Mouse (Mus musculus) mouse embryonic stem cell (cell line): Measurements from ENCODE around the gene Lbhd1.
"Not testable (repeated sequence)": the region's sequence is repeated elsewhere in the genome, so short reads cannot be mapped to it uniquely, and the experiment has no call there.

Experiments used
- in situ Hi-C, 2 experiments: fragments of 300-500 bp; cut with MboI; formaldehyde crosslinking; loops; 1 replicate in 1 of 2; 3 replicates in 1 of 2; pipeline ENCODE4 v1.14.3; 2019 to 2020; ENCODE audit warnings: low sequenced_read_pairs in 2 of 2, low pct_unique_long_range_greater_than_20kb in 1 of 2, mixed read lengths in 1 of 2; ENCODE audit not compliant: unreplicated experiment in 1 of 2

Lbhd1 gene

DNA sequence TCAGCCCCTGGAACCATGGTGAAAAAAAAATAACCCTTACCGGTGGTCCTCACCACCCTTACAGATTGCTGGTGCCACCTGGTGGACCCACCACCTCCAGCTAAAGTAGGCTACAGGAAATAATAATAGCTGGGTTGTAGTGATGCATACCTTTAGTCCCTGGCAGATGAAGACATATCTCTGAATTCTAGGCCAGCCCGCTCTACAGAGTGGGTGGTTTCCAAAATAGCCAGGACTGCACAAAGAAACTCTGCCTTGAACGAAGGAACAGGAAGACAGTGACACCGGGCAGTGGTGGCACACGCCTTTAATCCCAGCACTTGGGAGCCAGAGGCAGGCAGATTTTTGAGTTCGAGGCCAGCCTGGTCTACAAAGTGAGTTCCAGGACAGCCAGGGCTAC, 19.3 kb upstream of the Lbhd1 start:
- in situ Hi-C loops: loop anchor here in 1 of 2 experiments (25.0 kb wide), 1 partner anchor 973 kb away; the partner anchor contains the start of gene Scgb2a2

DNA sequence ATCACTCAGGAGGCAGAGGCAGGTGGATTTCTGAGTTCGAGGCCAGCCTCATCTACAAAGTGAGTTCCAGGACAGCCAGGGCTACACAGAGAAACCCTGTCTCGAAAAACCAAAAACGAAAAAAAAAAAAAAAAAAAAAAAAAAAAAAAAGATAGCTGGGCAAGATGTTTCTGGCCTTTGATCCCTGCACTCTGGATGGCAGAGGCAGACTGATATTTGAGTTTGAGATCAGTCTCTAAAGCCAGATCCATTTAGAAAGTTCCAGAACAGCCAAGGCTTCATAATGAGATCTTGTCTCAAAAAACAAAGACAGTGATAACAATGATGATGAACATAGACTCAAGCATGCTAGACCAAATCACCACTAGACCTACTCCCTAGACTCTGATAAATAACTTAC, 13.2 kb upstream of the Lbhd1 start:
- in situ Hi-C loops: loop anchor here in 1 of 2 experiments (25.0 kb wide), 1 partner anchor 967 kb away; the partner anchor contains the start of gene Scgb2a2

DNA sequence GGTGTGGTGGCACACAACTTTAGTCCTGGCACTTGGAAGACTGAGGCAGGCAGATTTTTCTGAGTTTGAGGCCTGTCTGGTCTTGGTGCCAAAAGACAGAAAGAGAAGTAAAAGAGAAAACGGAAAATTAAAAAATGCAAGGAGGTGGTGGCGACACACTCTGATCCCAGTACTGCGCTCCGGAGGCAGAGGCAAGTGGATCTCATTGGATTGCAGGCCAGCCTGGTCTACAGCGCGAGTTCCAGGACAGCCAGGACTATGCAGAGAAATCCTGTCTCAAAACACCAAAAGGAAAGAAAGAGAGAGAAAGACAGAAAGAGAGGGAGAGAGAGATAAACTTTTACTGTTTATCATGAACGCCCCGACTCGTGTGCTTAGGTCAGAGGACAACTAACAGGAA, 12.7 kb upstream of the Lbhd1 start:
- in situ Hi-C loops: loop anchor here in 1 of 2 experiments (25.0 kb wide), 1 partner anchor 966 kb away; the partner anchor contains the start of gene Scgb2a2

DNA sequence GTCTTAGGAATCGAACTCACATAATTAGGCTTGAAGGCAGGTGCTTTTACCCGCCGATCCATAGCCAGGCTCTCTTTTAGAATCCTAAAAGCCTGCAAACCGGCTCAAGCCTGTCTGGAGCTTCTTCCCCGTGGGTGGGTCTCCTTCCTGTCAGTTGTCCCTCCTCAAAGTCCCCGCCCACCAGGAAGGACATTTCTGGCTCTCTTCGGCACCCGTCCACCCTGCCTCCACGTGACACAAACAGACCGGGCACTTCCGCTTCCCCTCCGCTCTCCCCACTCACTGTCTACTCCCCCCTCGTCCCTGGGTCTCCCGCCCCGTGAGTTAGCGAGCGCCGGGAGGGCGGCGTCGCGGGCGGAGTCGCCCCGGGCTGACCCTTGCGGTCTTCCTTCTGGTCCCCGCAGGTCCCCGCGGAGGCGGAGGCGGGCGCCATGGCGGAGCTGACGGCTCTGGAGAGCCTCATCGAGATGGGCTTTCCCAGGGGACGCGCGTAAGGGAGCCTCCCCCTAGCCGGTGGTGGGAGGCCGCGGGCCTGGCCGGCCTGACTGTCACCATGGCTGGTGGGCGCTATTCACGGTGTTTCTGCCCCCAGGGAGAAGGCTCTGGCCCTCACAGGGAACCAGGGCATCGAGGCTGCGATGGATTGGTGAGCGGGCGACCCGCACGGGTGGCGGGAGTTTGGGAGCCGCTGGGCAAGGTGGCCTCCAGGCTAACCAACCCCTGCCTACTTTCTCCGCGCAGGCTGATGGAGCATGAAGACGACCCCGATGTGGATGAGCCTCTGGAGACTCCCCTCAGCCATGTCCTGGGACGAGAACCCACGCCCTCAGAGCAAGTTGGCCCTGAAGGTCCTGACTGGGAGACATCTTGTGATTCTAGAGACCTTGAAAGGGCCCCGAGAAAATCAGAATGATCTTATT, 12.0 kb upstream of the Lbhd1 start, which contains the start of gene Ubxn1:
Gene Ubxn1 (plus strand): TSS at position 230 of the 920 bp plus-strand sequence.
- in situ Hi-C loops: loop anchor here in 1 of 2 experiments (25.0 kb wide), 1 partner anchor 966 kb away; the partner anchor contains the start of gene Scgb2a2

DNA sequence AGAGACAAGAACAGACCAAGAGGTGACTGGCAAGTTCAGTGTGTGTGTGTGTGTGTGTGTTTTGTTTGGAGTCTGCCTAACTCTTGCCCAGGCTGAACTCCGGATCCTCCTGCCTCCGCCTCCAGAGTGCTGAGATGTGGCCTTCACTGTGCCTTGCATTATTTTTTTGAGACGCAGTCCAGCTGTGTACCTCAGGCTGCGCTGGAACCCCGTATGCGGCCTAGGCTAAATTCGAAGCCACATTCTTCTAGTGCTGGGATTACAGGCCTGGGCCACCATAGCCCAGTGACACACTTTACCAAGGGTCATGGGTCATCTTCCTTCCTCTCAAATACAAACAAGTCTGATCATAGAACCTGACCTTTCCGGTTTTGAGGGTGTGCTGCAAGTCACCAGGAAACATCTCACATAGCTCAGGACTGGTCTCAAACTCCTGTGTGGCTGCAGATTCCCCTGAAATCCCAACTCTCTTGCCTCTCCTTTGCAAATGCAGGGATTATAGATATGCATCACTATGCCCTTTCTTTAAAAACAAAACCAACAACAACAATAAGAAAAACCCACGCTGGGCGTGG, 11.2 kb upstream of the Lbhd1 start:
- in situ Hi-C loops: loop anchor here in 1 of 2 experiments (25.0 kb wide), 1 partner anchor 965 kb away; the partner anchor contains the start of gene Scgb2a2

DNA sequence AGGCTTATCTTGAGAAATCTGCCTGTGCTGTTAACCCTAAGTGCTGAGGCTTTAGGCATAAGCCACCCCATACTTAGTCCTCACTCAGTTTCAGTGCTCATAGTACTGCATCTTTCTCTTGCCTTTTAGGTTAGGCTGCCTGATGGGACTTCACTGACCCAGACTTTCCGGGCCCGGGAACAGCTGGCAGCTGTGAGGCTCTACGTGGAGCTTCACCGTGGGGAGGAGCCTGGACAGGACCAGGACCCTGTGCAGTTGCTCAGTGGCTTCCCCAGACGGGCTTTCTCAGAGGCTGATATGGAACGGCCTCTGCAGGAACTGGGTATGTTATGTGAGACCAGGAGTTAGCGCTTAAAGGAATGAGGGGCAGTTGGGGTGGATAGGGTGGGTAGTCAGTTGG, 8.5 kb upstream of the Lbhd1 start:
- in situ Hi-C loops: no loop called here

DNA sequence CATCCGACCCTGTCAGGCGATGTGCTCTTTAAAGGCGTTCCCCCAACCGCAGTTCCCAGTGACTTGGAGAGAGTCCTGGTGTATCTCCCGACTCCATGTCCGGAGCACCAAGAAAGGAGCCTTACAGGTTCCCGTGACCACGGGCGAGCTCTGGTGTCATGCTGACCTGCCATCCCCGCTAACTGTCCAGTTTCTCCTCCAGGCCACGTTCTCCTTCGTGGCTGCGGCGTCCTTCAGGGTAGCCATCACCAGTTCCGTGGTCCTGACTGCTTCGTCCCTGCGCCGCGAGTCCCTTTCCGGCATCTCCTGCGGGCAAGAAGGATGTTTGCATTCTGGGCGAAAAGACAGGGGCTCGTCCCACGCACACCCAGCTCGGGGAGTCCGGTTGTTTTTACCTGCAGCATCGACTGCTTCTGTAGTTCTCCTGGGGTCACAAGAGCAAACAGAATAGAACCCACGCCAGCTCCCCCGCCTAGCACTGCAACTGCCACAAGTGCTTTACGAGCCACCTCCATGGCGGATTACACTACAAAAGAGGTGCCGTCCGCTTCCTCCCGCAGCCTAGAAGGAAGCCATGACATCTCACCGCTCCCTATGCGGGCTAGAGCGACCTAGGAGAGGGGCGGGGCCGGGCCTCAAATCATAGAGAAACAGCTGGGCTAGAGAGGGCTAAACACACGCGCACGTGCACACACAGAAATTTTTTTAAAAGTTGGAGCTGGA, 3.1 kb upstream of the Lbhd1 start, which contains the start of gene Uqcc3:
Gene Uqcc3 (minus strand): TSS at position 613 of the 723 bp plus-strand sequence.
- in situ Hi-C loops: no loop called here

DNA sequence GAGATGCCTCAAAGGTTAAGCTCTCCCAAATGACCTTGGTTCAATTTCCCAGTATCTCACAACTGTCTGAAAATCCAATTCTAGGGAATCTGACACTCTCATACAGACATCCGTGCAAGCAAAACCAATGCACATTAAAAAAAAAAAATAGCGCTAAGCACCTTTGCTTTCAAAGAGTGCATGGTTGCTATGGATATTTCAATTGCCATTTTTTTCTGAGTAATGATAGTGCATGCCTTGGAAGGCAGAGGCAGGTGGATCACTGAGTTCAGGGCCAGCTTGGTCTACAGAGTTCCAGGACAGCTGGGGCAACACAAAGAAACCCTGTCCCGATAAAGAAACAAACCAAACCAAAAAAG, 2.5 kb upstream of the Lbhd1 start:
- in situ Hi-C loops: no loop called here

DNA sequence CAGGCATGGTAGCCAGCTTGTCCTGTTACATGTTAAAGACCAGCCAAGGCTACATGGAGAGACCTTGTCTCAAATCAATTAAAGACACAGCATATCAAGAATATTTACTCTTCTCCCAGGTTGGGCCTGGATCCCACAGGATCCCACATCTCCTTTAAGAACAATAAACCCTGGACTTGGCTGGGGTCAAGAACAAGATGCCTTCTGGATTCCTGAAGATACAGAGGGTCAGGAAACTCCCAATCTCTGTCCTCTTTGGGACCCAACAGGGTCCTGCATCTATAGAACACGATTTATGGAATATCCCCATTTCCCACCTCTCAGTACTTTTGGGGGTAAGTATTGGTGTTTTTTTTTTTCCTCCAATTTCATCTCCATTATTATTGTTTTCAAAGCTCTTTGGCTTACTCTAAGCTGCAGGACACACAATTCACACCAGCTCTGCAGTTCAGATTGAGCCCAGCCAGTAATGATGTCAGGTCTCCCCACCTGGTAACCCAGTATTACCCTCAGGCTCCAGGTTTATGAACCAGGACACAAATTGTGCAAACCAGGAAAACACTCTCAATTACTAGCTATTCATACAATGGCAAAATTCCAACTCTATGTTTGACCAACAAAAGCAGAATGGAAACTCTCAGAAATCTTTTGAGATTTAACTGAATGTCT, 3.5 kb downstream of the Lbhd1 start:
- in situ Hi-C loops: no loop called here

DNA sequence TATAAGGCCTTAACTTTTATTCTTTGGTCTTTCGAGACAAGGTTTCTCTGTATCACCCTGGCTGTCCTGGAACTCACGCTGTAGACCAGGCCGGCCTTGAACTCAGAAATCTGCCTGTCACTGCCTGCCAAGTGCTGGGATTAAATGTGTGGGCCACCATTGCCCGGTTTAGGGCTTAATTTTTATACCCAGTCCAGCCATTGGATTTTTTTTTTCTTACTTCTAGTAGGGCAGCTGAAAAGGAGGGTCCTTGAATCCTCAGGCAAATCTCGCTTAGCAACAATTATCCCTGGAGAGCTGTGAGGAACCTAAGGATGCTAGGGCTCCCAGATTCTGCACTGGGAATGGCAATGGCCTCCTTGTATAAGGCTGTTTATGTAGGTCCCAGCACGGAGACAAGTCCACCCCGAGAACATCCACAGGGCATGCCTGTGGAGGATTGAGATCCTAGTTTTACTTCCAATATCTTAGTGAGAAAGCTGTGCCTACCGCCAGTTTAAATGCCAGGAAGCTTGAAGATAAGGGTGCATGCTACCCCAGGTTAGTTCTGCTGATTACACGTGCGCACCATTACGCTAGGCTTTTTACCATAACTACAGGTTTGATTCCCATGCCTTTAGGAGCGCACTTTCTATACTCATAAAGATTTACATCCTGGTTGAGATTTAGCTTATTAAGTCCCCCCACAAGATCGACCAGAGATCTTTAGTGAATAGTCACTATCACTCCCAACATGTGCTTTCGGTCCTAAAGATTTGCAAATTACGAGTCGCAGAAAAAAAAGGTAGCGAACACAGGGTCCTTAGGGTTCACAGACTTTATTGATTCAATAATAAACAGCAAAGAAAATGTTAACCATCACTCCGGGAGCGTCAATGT, 4.3 kb downstream of the Lbhd1 start:
- in situ Hi-C loops: no loop called here

DNA sequence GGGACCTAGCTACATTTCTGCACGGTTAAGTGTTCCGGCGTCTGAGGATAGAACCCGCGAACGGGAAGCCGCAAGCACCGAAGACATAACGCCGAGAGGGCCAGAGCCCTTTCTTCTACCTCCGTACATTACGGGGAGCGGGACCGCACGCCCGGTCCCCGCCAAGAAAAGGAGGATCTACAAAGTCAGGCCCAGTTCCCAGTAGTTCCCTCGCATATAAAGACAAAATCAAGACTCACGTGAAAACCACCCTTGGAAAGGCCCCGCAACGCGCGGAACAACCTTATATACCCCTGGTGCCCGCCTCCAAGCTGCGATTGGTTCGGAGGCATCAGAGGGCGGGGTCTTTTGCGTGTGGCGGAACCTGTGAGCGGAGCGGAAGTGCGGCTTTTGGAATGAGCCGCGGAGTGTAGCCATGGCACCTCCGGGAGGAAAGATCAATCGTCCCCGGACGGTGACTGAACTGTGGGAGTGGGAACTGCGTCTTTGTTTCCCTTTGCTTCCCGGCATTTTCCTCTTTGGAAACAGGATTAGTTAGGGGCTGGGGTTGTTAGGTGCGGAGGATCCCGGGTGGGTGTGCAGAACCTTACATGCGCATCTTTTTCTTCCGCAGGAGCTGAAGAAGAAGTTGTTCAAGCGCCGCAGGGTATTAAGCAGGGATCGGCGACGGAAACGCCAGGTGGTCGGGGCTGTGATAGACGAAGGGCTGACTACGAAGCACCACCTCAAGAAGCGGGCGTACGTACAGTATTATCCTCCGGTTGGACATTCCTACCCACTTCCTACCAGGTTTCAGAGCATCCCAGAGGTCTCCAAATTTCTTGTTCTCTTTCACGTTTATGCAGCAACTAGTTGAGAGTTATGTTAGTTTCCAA, 5.2 kb downstream of the Lbhd1 start, which contains the start of the genes 1810009A15Rik and Gm49416:
Gene 1810009A15Rik (plus strand): TSS at position 343 of the 875 bp plus-strand sequence.
Gene Gm49416 (plus strand): TSS at position 416 of the 875 bp plus-strand sequence.
- in situ Hi-C loops: no loop called here

DNA sequence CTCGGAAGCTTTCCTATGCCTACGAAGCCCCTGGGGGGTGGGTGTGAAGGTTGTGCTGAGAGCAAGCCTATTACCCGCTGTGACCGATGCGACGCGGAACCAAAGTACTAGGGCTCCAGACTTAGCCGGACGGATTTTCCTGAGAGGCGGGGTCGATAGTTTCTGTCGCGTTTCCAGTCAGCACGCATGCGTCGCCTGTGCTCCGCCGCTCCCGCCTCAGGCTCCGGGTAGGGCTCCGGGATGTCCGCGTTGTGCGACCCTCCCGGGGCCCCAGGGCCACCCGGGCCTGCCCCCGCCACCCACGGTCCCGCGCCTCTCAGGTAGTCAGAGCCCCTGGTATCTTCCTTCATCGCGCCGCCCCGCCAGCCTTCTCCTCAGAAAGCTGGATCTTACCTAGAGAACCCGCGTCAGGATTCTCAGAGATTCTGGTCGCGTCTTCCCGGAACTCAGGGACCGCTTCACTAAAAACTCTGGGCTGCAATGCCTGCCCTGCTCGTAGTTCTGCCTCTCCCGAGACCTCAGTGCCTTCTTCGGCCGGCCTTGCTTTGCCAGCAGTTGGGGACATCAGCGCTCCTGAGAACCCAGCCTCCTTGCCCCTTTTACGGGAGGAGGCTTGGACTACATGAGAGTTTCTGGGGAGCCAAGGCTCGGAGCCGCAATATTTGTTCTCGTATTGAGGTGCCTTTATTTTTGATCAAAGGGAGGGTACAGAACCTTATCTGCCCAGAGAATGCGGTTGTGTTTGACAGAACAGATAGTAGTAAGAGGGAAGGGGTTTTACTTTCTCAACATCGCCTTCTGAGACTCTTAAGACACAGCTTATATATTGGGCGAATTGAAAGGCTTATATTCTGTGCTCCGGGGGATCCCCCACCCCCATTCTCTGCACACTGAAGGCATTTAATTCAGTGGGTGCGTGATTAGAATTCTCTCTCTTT, 9.6 kb downstream of the Lbhd1 start, which contains the start of gene Ints5:
Gene Ints5 (plus strand): TSS at position 177 of the 938 bp plus-strand sequence.
- in situ Hi-C loops: no loop called here

DNA sequence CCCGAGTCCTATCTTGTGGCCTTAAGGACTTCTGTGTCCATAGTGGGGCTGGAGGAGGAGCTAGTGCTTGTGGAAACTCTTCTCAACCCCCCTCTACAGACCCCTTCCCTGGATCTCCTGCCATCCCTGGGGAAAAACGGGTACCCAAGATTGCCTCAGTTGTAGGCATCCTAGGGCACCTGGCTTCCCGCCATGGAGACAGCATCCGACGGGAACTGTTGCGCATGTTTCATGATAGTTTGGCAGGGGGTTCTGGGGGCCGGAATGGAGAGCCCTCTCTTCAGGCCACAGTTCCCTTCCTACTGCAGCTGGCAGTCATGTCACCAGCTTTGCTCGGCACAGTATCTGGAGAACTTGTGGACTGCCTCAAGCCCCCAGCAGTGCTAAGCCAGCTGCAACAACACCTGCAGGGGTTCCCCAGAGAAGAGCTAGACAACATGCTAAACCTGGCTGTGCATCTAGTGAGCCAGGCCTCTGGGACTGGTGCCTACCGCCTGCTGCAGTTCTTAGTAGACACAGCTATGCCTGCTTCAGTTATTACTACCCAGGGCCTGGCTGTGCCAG, 11.9 kb downstream of the Lbhd1 start:
- in situ Hi-C loops: no loop called here

DNA sequence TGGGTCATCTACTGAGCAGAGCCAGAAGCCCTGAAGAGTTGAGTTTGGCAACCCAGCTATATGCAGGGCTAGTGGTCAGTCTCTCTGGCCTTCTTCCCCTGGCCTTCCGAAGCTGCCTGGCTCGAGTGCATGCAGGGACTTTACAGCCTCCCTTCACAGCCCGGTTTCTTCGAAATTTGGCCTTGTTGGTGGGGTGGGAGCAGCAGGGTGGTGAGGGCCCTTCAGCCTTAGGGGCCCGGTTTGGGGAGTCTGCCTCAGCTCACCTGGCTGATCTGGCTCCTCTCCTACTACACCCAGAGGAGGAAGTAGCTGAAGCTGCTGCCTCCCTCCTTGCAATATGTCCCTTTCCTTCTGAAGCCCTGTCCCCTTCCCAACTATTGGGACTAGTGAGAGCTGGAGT, 12.7 kb downstream of the Lbhd1 start:
- in situ Hi-C loops: not testable (repeated sequence)
